Mouse (Mus musculus): Measurements from ENCODE around the gene Nr2c2. TPM values are rescaled to one million over a fixed set of nuclear protein-coding genes. Genes with fewer than 3 reads are reported as not detected.

Gene Nr2c2
- 5.6 TPM for polyA plus RNA-seq (2012; fragmentation: generic; extraction: Trizol)
- long read RNA-seq, experiment 1, partial matches to known transcripts = 0 of 4 reads
- long read RNA-seq, experiment 1, other reads (novel, unspliced or antisense) = 4 of 4 reads
- long read RNA-seq, experiment 2, partial matches to known transcripts = 0 of 7 reads
- long read RNA-seq, experiment 2, other reads (novel, unspliced or antisense) = 7 of 7 reads

DNA sequence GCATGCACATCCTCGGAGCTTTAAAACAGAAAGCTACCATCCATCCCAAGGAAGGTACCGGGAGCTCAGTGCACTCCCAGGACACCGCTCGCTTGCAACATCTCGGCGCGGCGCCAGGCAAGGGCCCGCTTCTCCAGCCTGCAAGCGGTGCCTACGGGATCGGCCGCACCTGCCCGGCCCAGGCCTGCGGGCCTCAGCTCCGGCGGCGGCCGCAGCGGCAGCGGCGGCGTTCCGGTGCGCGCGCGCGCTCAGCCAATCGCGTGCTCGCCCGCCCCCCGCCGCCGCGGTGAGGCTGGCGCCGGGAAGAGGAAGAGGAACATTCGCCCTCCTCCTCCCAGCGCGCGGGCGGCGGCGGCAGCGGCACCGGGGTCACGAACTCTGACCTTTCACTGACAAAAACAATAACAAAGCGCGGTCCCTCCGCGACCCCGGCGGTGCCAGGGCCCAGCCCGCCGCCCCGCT, at the start of gene Nr2c2:
TSS of gene Nr2c2 (plus strand) at position 261 of the 462 bp plus-strand sequence.
- H3K79me2 ChIP-seq (ENCODE audit: control insufficient read depth, insufficient read depth) = peaks cover 41% of the 10 kb centered on the region
- H3ac ChIP-seq (ENCODE audit: control insufficient read depth, insufficient read length, low read depth) = peak within 1 kb of the TSS; percentile 100
- TF ChIP-seq CEBPB (IDR thresholded peaks at IDR 0.05; ENCODE audit: low read depth) = peak; percentile 36
- no peak for TF ChIP-seq USF1 (IDR thresholded peaks at IDR 0.05; ENCODE audit: low read depth)
- TF ChIP-seq FOSL1 (IDR thresholded peaks at IDR 0.05; ENCODE audit: insufficient read depth, low read length, poor library complexity, severe bottlenecking) = no peak
- TF ChIP-seq CTCF (IDR thresholded peaks at IDR 0.05; ENCODE audit: control insufficient read depth, insufficient read depth, insufficient read length) = no peak
- no peak for TF ChIP-seq MYOG (IDR thresholded peaks at IDR 0.05; ENCODE audit: control insufficient read depth, extremely low read depth, insufficient read length)
- H3K4me3 ChIP-seq (ENCODE audit: insufficient read depth, poor library complexity, severe bottlenecking) = peak within 1 kb of the TSS; percentile 76
- H3K36me3 ChIP-seq (ENCODE audit: control insufficient read depth, insufficient read depth) = no peaks in the 10 kb centered on the region
- H3K79me3 ChIP-seq (ENCODE audit: low read depth) = peaks cover 41% of the 10 kb centered on the region
- no peaks in the 10 kb centered on the region for H3K27me3 ChIP-seq (ENCODE audit: control insufficient read depth, insufficient read depth, insufficient read length)

DNA sequence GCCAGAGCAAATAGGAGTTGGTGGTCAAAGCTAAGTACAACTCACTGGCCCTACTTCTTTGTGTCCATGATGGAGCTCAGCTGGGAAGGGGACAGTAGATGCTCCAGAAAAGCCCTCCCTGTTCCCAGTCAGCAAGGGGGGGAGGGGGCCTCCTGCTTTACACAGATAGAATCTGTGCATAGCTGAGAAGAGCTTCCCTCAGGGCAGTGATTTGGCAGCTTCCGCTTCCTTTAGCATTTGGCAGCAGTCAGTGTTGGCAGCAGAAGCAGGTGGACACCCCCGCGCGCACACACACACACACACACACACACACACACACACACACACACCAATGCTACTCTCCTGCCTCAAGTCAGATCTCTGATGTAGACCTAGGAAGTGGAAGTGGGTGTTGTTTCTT, 49.1 kb upstream of the Nr2c2 start:
- H3ac ChIP-seq (ENCODE audit: control insufficient read depth, insufficient read length, low read depth) = no peak overlapping the region
- no peaks in the 10 kb centered on the region for H3K79me2 ChIP-seq (ENCODE audit: control insufficient read depth, insufficient read depth)
- H3K27me3 ChIP-seq (ENCODE audit: control insufficient read depth, insufficient read depth, insufficient read length) = peaks cover 32% of the 10 kb centered on the region
- H3K4me3 ChIP-seq (ENCODE audit: insufficient read depth, poor library complexity, severe bottlenecking) = no peak overlapping the region
- no peaks in the 10 kb centered on the region for H3K36me3 ChIP-seq (ENCODE audit: control insufficient read depth, insufficient read depth)
- no peaks in the 10 kb centered on the region for H3K79me3 ChIP-seq (ENCODE audit: low read depth)
- TF ChIP-seq MYOD1 (IDR thresholded peaks at IDR 0.05; ENCODE audit: control insufficient read depth, insufficient read length, low read depth) (no peak), FOSL1 (IDR thresholded peaks at IDR 0.05; ENCODE audit: insufficient read depth, low read length, poor library complexity, severe bottlenecking) (no peak), MYOG (IDR thresholded peaks at IDR 0.05; ENCODE audit: control insufficient read depth, extremely low read depth, insufficient read length) (no peak), CEBPB (IDR thresholded peaks at IDR 0.05; ENCODE audit: low read depth) (no peak), USF1 (IDR thresholded peaks at IDR 0.05; ENCODE audit: low read depth) (no peak), MAX (IDR thresholded peaks at IDR 0.05) (no peak), CTCF (IDR thresholded peaks at IDR 0.05; ENCODE audit: control insufficient read depth, insufficient read depth, insufficient read length) (no peak)

DNA sequence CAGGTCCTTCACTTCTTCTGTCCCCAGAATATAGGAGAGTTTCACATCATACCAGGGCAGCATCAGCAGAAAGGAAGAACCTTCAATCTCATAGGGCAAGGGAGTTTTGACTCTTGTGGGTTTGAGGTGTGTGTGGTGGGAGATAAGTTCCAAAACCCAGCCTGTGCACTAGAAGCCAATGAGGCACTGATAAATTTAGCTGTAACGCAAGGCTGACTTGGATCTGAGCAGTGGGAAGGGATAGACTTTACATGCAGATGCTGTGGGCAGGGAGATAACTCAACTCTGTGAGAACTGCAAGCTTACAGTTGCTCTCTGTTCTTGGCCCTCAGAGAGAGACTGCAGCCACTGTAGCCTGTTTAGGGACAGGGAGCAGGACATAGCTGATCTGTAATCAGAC, 48.3 kb upstream of the Nr2c2 start:
- Histone ChIP-seq H3K79me2 (ENCODE audit: control insufficient read depth, insufficient read depth) (no peaks in the 10 kb centered on the region), H3K4me3 (ENCODE audit: insufficient read depth, poor library complexity, severe bottlenecking) (no peak overlapping the region), H3K79me3 (ENCODE audit: low read depth) (no peaks in the 10 kb centered on the region), H3K36me3 (ENCODE audit: control insufficient read depth, insufficient read depth) (no peaks in the 10 kb centered on the region), H3K27me3 (ENCODE audit: control insufficient read depth, insufficient read depth, insufficient read length) (peaks cover 30% of the 10 kb centered on the region), H3ac (ENCODE audit: control insufficient read depth, insufficient read length, low read depth) (no peak overlapping the region)
- TF ChIP-seq MYOD1 (IDR thresholded peaks at IDR 0.05; ENCODE audit: control insufficient read depth, insufficient read length, low read depth) = no peak
- no peak for TF ChIP-seq MYOG (IDR thresholded peaks at IDR 0.05; ENCODE audit: control insufficient read depth, extremely low read depth, insufficient read length)
- TF ChIP-seq MAX (IDR thresholded peaks at IDR 0.05) = no peak
- TF ChIP-seq CEBPB (IDR thresholded peaks at IDR 0.05; ENCODE audit: low read depth) = no peak
- TF ChIP-seq FOSL1 (IDR thresholded peaks at IDR 0.05; ENCODE audit: insufficient read depth, low read length, poor library complexity, severe bottlenecking) = no peak
- TF ChIP-seq CTCF (IDR thresholded peaks at IDR 0.05; ENCODE audit: control insufficient read depth, insufficient read depth, insufficient read length) = no peak
- TF ChIP-seq USF1 (IDR thresholded peaks at IDR 0.05; ENCODE audit: low read depth) = no peak

DNA sequence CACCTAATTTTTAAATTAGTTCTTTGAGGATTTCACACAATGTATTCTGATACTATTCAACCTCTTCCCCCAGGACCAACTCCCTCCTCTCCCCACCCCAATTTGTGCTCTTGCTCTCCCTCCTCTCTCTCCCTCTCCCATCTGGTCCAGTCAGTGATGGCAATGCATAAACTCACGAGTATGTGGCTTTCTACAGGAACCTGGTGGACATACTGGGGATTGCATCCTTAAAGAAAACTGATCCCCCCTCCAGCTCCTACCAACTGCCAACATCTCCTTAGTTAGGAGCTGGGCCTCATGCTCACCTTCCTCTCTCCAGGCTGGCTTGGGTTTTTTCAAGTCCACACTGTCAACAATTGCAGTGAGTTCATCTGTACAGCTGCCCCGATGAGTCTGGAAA, 33.4 kb upstream of the Nr2c2 start:
- TF ChIP-seq CTCF (IDR thresholded peaks at IDR 0.05; ENCODE audit: control insufficient read depth, insufficient read depth, insufficient read length) = no peak
- no peak for TF ChIP-seq MYOD1 (IDR thresholded peaks at IDR 0.05; ENCODE audit: control insufficient read depth, insufficient read length, low read depth)
- TF ChIP-seq FOSL1 (IDR thresholded peaks at IDR 0.05; ENCODE audit: insufficient read depth, low read length, poor library complexity, severe bottlenecking) = no peak
- no peak for TF ChIP-seq MYOG (IDR thresholded peaks at IDR 0.05; ENCODE audit: control insufficient read depth, extremely low read depth, insufficient read length)

DNA sequence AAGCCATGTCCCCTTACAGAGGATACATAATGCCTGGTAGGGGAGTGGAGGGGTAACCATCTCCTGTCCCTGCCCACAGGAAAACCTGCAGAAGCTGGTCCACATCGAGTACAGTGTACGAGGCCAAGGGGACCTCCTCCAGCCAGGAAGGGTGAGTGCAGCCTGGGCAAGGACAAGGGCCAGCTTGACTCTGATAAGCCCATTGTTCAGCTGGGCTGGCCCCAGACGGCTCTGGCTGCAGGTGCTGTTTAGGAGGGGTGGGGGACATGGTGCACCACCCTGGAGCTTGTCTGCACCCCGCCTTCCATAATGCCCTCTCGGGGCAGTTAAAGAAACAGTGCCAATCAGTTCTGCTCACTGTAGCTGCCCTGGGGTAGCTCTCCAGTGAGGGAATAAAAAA, 29.5 kb upstream of the Nr2c2 start:
- H3K27me3 ChIP-seq (ENCODE audit: control insufficient read depth, insufficient read depth, insufficient read length) = peaks cover 45% of the 10 kb centered on the region
- no peaks in the 10 kb centered on the region for H3K36me3 ChIP-seq (ENCODE audit: control insufficient read depth, insufficient read depth)
- no peaks in the 10 kb centered on the region for H3K79me3 ChIP-seq (ENCODE audit: low read depth)
- no peak overlapping the region for H3K4me3 ChIP-seq (ENCODE audit: insufficient read depth, poor library complexity, severe bottlenecking)
- TF ChIP-seq CTCF (IDR thresholded peaks at IDR 0.05; ENCODE audit: control insufficient read depth, insufficient read depth, insufficient read length) = no peak
- no peak for TF ChIP-seq MYOG (IDR thresholded peaks at IDR 0.05; ENCODE audit: control insufficient read depth, extremely low read depth, insufficient read length)
- TF ChIP-seq FOSL1 (IDR thresholded peaks at IDR 0.05; ENCODE audit: insufficient read depth, low read length, poor library complexity, severe bottlenecking) = no peak
- no peak for TF ChIP-seq CEBPB (IDR thresholded peaks at IDR 0.05; ENCODE audit: low read depth)
- no peak for TF ChIP-seq MAX (IDR thresholded peaks at IDR 0.05)
- no peak for TF ChIP-seq USF1 (IDR thresholded peaks at IDR 0.05; ENCODE audit: low read depth)
- no peak for TF ChIP-seq MYOD1 (IDR thresholded peaks at IDR 0.05; ENCODE audit: control insufficient read depth, insufficient read length, low read depth)
- no peak overlapping the region for H3ac ChIP-seq (ENCODE audit: control insufficient read depth, insufficient read length, low read depth)
- H3K79me2 ChIP-seq (ENCODE audit: control insufficient read depth, insufficient read depth) = no peaks in the 10 kb centered on the region

More for the DNA sequence above, 33.4 kb upstream of the Nr2c2 start:
- Histone ChIP-seq H3K36me3 (ENCODE audit: control insufficient read depth, insufficient read depth) (no peaks in the 10 kb centered on the region), H3ac (ENCODE audit: control insufficient read depth, insufficient read length, low read depth) (no peak overlapping the region), H3K4me3 (ENCODE audit: insufficient read depth, poor library complexity, severe bottlenecking) (no peak overlapping the region), H3K27me3 (ENCODE audit: control insufficient read depth, insufficient read depth, insufficient read length) (peaks cover 40% of the 10 kb centered on the region), H3K79me3 (ENCODE audit: low read depth) (no peaks in the 10 kb centered on the region), H3K79me2 (ENCODE audit: control insufficient read depth, insufficient read depth) (no peaks in the 10 kb centered on the region)

All from C2C12 (cell line).